Mouse (Mus musculus) G1E (cell line): ENCODE measurements at regions not wholly inside any gene's neighbourhood (a gene's known extent, or its start where the extent isn't known, plus 50 kb on each side); places are given as distances from the start of the nearest gene placed in this dataset.
"Not testable (repeated sequence)": the region's sequence is repeated elsewhere in the genome, so short reads cannot be mapped to it uniquely, and the experiment has no call there.

ENCODE experiments used
- ATAC-seq: 2 replicates; pipeline ENCODE4 v1.8.0; 2016; ENCODE audit warnings: mild to moderate bottlenecking; ENCODE audit not compliant: insufficient number of reproducible peaks, poor library complexity, low FRiP score, severe bottlenecking; ENCODE audit errors: extremely low read depth
- DNase-seq: peaks from one replicate; pipeline ENCODE4 v3.0.0; 2012; ENCODE audit warnings: low spot score
- H3K27me3 ChIP-seq: 2 replicates; pipeline ENCODE4 v1.6.1; 2012; ENCODE audit warnings: mild to moderate bottlenecking, low read length, inconsistent platforms; ENCODE audit not compliant: insufficient read depth
- H3K36me3 ChIP-seq: replicated peaks from 2 replicates; pipeline ENCODE3; 2012; ENCODE audit warnings: mild to moderate bottlenecking, inconsistent platforms
- H3K4me1 ChIP-seq: 2 replicates; pipeline ENCODE4 v1.6.1; 2012; ENCODE audit warnings: low read depth, low read length, inconsistent platforms, mixed read lengths; ENCODE audit not compliant: insufficient read depth
- H3K4me3 ChIP-seq: 2 replicates; pipeline ENCODE4 v1.5.1; 2012; ENCODE audit warnings: low read depth, mild to moderate bottlenecking, inconsistent platforms, low read length, moderate library complexity, mixed read lengths
- H3K9me3 ChIP-seq: replicated peaks from 2 replicates; pipeline ENCODE4 v1.6.1; 2012; ENCODE audit warnings: inconsistent platforms
- CTCF ChIP-seq: IDR thresholded peaks from 2 replicates; pipeline ENCODE4 v1.5.1; 2012; ENCODE audit warnings: low read depth, low read length, inconsistent platforms, mixed read lengths
- GATA1 ChIP-seq: IDR thresholded peaks from 2 replicates; pipeline ENCODE4 v1.6.1; 2012; ENCODE audit warnings: borderline replicate concordance, low read length, inconsistent platforms, mixed read lengths
- GATA2 ChIP-seq: IDR thresholded peaks from 2 replicates; pipeline ENCODE4 v1.6.1; 2012; ENCODE audit warnings: low read depth, low read length, inconsistent platforms, borderline replicate concordance
- POLR2AphosphoS5 ChIP-seq: IDR thresholded peaks from 2 replicates; pipeline ENCODE4 v1.6.1; 2012; ENCODE audit warnings: low read depth, low read length, inconsistent platforms; ENCODE audit not compliant: insufficient replicate concordance
- TAL1 ChIP-seq: conservative IDR thresholded peaks from 2 replicates; pipeline ENCODE4 v1.6.1; 2012; ENCODE audit warnings: low read depth, low read length, inconsistent platforms, mixed read lengths

DNA sequence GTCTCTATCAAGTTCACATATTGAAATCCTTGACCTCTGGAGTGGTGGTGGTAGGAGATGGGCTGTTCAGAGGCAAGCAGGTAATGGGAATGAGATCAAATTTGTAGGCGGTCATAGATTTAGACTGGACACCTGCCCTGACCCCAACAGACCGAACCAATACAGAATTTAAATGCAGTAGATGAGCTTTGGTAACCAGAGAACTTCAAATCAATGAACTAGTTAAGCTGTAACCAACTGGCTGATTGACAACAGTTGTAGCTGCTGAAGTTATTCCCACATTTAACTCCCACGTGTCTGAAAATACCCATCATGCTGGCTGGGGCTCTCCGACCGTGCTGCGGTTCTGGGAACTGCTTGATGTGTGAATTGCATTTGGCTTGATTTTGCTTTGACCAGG, 268.5 kb upstream of the Gm6793 start:
- Histone ChIP-seq H3K27me3 (no peaks in the 10 kb centered on the region), H3K9me3 (peaks cover 44% of the 10 kb centered on the region), H3K4me1 (no peaks in the 10 kb centered on the region), H3K4me3 (no peak overlapping the region), H3K36me3 (no peaks in the 10 kb centered on the region)
- DNase-seq (no peak), ATAC-seq (no peak)
- TF ChIP-seq GATA1 (no peak), TAL1 (no peak), GATA2 (no peak), CTCF (no peak), POLR2AphosphoS5 (no peak)

DNA sequence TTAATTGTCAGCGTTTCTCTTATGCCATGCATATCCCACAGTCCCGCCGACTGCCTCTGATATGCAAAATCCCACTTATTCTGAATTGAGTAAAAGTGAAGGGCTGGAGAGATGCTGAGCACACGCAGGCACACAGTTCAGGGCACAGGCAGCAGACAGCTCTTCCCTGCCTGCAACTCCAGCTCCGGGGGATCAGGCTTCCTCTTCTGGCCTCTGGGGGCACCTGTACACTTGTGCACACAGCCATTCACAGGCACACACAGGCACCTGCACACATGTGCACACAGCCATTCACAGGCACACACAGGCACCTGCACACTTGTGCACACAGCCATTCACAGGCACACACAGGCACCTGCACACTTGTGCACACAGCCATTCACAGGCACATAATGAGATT, 254.8 kb upstream of the Gm6793 start:
- H3K9me3 ChIP-seq = peaks cover 41% of the 10 kb centered on the region
- TF ChIP-seq POLR2AphosphoS5 = no peak
- TF ChIP-seq GATA2 = no peak
- TF ChIP-seq GATA1 = no peak
- no peak for TF ChIP-seq CTCF
- no peak for TF ChIP-seq TAL1
- H3K36me3 ChIP-seq = no peaks in the 10 kb centered on the region
- no peak for ATAC-seq
- no peaks in the 10 kb centered on the region for H3K4me1 ChIP-seq
- no peak for DNase-seq
- 0 out of 2 replicates have a peak overlapping the region, but pooled peaks have one; percentile 12 for H3K4me3 ChIP-seq
- H3K27me3 ChIP-seq = no peaks in the 10 kb centered on the region

- no peak for TF ChIP-seq CTCF
- no peak for TF ChIP-seq GATA2
- no peak for TF ChIP-seq POLR2AphosphoS5
- TF ChIP-seq TAL1 = no peak
- H3K36me3 ChIP-seq = no peaks in the 10 kb centered on the region
- H3K4me1 ChIP-seq = no peaks in the 10 kb centered on the region
- DNase-seq (no peak), ATAC-seq (no peak)
- no peaks in the 10 kb centered on the region for H3K27me3 ChIP-seq
- H3K9me3 ChIP-seq = peaks cover 41% of the 10 kb centered on the region
- H3K4me3 ChIP-seq = no peak overlapping the region
These were observed 254.4 kb upstream of the Gm6793 start for GRCm38 (mm10) chr8:112269214-112269566.

- Histone ChIP-seq H3K36me3 (no peaks in the 10 kb centered on the region), H3K4me1 (no peaks in the 10 kb centered on the region), H3K27me3 (no peaks in the 10 kb centered on the region), H3K9me3 (peaks cover 43% of the 10 kb centered on the region), H3K4me3 (no peak overlapping the region)
- TF ChIP-seq POLR2AphosphoS5 = no peak
- TF ChIP-seq TAL1 = no peak
- DNase-seq (no peak), ATAC-seq (no peak)
These were observed 253.8 kb upstream of the Gm6793 start for GRCm38 (mm10) chr8:112268544-112269213.

DNA sequence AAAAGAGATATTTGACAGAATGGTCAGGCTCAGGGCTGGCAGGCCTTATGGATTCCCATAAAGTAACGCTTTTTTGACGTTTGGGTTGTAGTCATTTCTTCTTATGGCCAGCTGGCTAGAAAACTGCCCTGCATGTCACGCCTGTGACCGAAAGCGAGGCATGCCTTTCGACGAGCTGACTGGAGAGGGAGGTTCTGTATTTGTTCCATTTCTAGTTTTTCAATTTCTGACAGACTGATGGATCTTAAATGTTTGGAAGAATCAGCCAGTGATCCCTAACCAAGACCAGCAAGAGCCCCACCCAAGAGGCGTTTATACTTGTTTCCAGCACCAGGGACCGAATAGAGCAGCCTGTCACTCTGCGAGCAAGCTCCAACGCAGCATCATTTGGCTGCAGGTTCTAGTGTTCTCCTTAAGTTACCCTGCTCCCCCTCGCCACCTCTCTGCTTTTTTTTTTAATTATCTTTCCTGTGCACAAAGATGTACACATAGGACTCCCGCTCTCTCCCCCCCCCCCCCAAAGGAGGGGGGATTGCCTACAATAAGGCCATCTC, 243.2 kb upstream of the Gm6793 start:
- Histone ChIP-seq H3K4me1 (no peaks in the 10 kb centered on the region), H3K9me3 (peaks cover 18% of the 10 kb centered on the region), H3K36me3 (no peaks in the 10 kb centered on the region), H3K4me3 (no peak overlapping the region), H3K27me3 (no peaks in the 10 kb centered on the region)
- ATAC-seq (no peak), DNase-seq (no peak)
- TF ChIP-seq GATA2 = no peak
- no peak for TF ChIP-seq POLR2AphosphoS5
- no peak for TF ChIP-seq CTCF
- TF ChIP-seq GATA1 = no peak
- TF ChIP-seq TAL1 = no peak

DNA sequence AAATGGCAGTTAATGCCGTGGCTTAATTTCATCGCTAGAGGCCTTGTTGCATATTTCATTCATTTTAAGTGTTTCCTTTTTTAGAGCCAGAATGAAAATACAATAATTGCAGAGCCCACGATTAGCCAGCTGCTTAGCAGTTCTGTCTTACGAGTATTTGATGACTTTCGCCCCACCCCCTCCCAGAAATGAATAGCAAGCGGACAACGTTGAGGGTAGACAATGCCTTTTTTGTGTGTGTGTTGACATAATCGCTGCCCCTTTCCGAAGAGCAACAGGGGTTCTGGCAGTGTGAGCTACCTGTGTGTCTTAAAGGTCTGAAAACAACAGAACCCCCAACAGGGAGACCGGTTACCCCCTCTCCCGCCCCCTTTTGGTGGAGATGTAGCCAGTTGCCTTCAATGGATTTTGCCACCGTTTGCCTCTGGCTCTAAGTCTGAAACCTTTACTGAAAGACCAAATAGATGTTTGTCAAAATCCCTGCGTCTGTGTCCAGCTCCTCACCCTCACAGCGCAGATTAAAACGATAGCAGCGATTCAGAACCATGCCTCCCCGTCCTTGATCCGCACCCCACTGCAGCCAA, 242.6 kb upstream of the Gm6793 start:
- no peak for TF ChIP-seq POLR2AphosphoS5
- TF ChIP-seq TAL1 = no peak
- TF ChIP-seq GATA1 = no peak
- TF ChIP-seq CTCF = no peak
- no peak for TF ChIP-seq GATA2
- H3K9me3 ChIP-seq = peaks cover 19% of the 10 kb centered on the region
- no peak for ATAC-seq

GRCm38 (mm10) chr8:112246629-112247028, 231.8 kb upstream of the Gm6793 start:
- DNase-seq, H3K36me3 ChIP-seq, H3K4me3 ChIP-seq, H3K27me3 ChIP-seq, ATAC-seq, H3K4me1 ChIP-seq: not testable (repeated sequence)
- peaks cover 40% of the 10 kb centered on the region for H3K9me3 ChIP-seq

More for the DNA sequence above, 242.6 kb upstream of the Gm6793 start:
- H3K4me3 ChIP-seq = no peak overlapping the region
- no peaks in the 10 kb centered on the region for H3K36me3 ChIP-seq
- no peaks in the 10 kb centered on the region for H3K27me3 ChIP-seq
- no peaks in the 10 kb centered on the region for H3K4me1 ChIP-seq
- no peak for DNase-seq
